Comparison of ENCODE assay signal across 7 mouse cellular contexts in genomic region chr10:41072116-41072515, GRCm38 (mm10). TPM values are rescaled to one million over a fixed set of nuclear protein-coding genes. Genes with fewer than 3 reads are reported as not detected.
DNase-seq lines count a peak whose midpoint lies in the region; ATAC-seq and TF ChIP-seq lines count a peak whose summit lies in the region.

TSS of gene Gpr6 (minus strand) at chr10:41072285.

- 0 out of 2 replicates have a peak, but pooled peaks cover 2% of the 10 kb centered on the region for H3K27me3 ChIP-seq in ES-Bruce4 (ENCODE audit: control insufficient read depth, insufficient read depth, low read length, poor library complexity, severe bottlenecking)
- H3K27me3 ChIP-seq in forebrain, embryonic 10.5 days (ENCODE audit: poor library complexity, severe bottlenecking): peaks cover 50% of the 10 kb centered on the region
- H3K27me3 ChIP-seq in neural tube, embryonic 13.5 days: peaks cover 57% of the 10 kb centered on the region

- ATAC-seq in neural tube, embryonic 13.5 days (ENCODE audit: low read depth): peak; percentile 48

- no peaks in the 10 kb centered on the region for H3K36me3 ChIP-seq in ES-Bruce4 (ENCODE audit: control insufficient read depth, insufficient read depth, low read length, poor library complexity, severe bottlenecking)
- no peaks in the 10 kb centered on the region for H3K36me3 ChIP-seq in forebrain, embryonic 10.5 days (replicated peaks)
- H3K36me3 ChIP-seq in neural tube, embryonic 13.5 days: no peaks in the 10 kb centered on the region

- peak; percentile 57 for DNase-seq in R1 (ENCODE audit: low read depth, low spot score)
- DNase-seq in forebrain, embryonic 10.5 days (ENCODE audit: extremely low spot score, low spot score): peak; percentile 47
- peak; percentile 11 to 49 for DNase-seq in layer of hippocampus, adult 8-10 months (ENCODE audit: low spot score in 2 of 2)
- DNase-seq in thymus, postnatal 10 days (ENCODE audit: low spot score in 2 of 2): no peak
- no peak for DNase-seq in spleen, adult 12 weeks (ENCODE audit: low spot score)

- no peak for TF ChIP-seq POLR2A in ES-Bruce4 (IDR thresholded peaks at IDR 0.05; ENCODE audit: insufficient read depth, low read length)

- TF ChIP-seq CTCF in ES-Bruce4 (IDR thresholded peaks at IDR 0.05; ENCODE audit: low read depth, low read length): no peak

- peak within 1 kb of the TSS; percentile 54 for H3K4me3 ChIP-seq in ES-Bruce4 (ENCODE audit: low read depth, low read length)
- peak within 1 kb of the TSS; percentile 54 for H3K4me3 ChIP-seq in forebrain, embryonic 10.5 days
- peak within 1 kb of the TSS; percentile 49 for H3K4me3 ChIP-seq in neural tube, embryonic 13.5 days

- peak within 1 kb of the TSS; percentile 85 for H3K4me2 ChIP-seq in neural tube, embryonic 13.5 days

- no peaks in the 10 kb centered on the region for H3K4me1 ChIP-seq in ES-Bruce4 (ENCODE audit: control insufficient read depth, insufficient read depth, low read length)
- H3K4me1 ChIP-seq in forebrain, embryonic 10.5 days: peaks cover 22% of the 10 kb centered on the region
- H3K4me1 ChIP-seq in neural tube, embryonic 13.5 days (replicated peaks): peaks cover 22% of the 10 kb centered on the region

- H3K9me3 ChIP-seq in ES-Bruce4 (replicated peaks; ENCODE audit: control insufficient read depth, insufficient read depth, low read length, poor library complexity, severe bottlenecking): no peaks in the 10 kb centered on the region; the same call in 1 of the 2 replicates
- H3K9me3 ChIP-seq in forebrain, embryonic 10.5 days: no peaks in the 10 kb centered on the region
- H3K9me3 ChIP-seq in neural tube, embryonic 13.5 days: no peaks in the 10 kb centered on the region

- no peak for TF ChIP-seq EP300 in ES-Bruce4 (IDR thresholded peaks at IDR 0.05; ENCODE audit: insufficient read depth, low read depth, low read length)

- 2% methylated on average over 23 of the region's 23 CpGs for WGBS in forebrain, embryonic 10.5 days
- under 1% methylated on average over 23 of the region's 23 CpGs for WGBS in neural tube, embryonic 13.5 days

- no peak within 1 kb of the TSS for H3K27ac ChIP-seq in ES-Bruce4 (ENCODE audit: insufficient read depth, low read length)
- no peak within 1 kb of the TSS for H3K27ac ChIP-seq in forebrain, embryonic 10.5 days
- H3K27ac ChIP-seq in neural tube, embryonic 13.5 days (replicated peaks): no peak within 1 kb of the TSS

- H3K9ac ChIP-seq in ES-Bruce4 (ENCODE audit: low read depth, poor library complexity, severe bottlenecking): no peak within 1 kb of the TSS
- H3K9ac ChIP-seq in neural tube, embryonic 13.5 days: peak within 1 kb of the TSS; percentile 61

RNA-seq across cellular contexts. Expression of gene Gpr6, which starts in this region (rescaled TPM):
- not detected in 2 replicates for polyA plus RNA-seq in ES-Bruce4 (2011; ENCODE audit: insufficient read depth, insufficient read length, low read depth, missing spikeins)
- not detected in 2 replicates for polyA plus RNA-seq in forebrain, embryonic 10.5 days (2016; fragmentation: Nextera tagmentation; extraction: Ambion mirVana)
- 1 to 10 TPM; 1.3 to 1.9 (median 1.5) TPM for total RNA-seq in layer of hippocampus, adult 8-10 months (2022)
- 0.22 TPM in 1 of 2 replicates, not detected in the other for polyA plus RNA-seq in neural tube, embryonic 13.5 days (2015; fragmentation: Nextera tagmentation; extraction: Ambion mirVana)

Comparison
In these comparisons a context has a peak if more than half of its experiments do, and no peak if none do; other contexts are left out.
1. Peak in DNase-seq and H3K4me3 ChIP-seq in forebrain, embryonic 10.5 days; RNA of the gene not detected or under 1 TPM.
2. Peak in ATAC-seq, H3K4me3 ChIP-seq, H3K9ac ChIP-seq and H3K4me2 ChIP-seq in neural tube, embryonic 13.5 days; RNA of the gene not detected or under 1 TPM.
3. DNase-seq: peak in R1 (single experiment) and layer of hippocampus, adult 8-10 months (2 of 2); none in thymus, postnatal 10 days (0 of 2) and spleen, adult 12 weeks (single experiment).
4. Peak in every context shown above with its lines, with median percentiles within 50 percentile points of each other: H3K4me3 ChIP-seq.